Mouse (Mus musculus): ENCODE data around the gene Six1. TPM values are rescaled to one million over a fixed set of nuclear protein-coding genes. Genes with fewer than 3 reads are reported as not detected.
A peak's percentile ranks its signal among the peaks of the same experiment; 100 is the strongest.

The Six1 gene
- total RNA-seq, 4 experiments from 2014 or later = 1.6 to 3.6 (median 2.9) TPM

GRCm38 (mm10) chr12:73050305-73050704 lies 3.4 kb downstream of the Six1 start:
- DNase-seq (ENCODE audit: low spot score) = no peak

- no peak for DNase-seq (ENCODE audit: low spot score)
Observed at GRCm38 (mm10) chr12:73049520-73050225, 4.0 kb downstream of the Six1 start.

- no peak for DNase-seq (ENCODE audit: low spot score)
Observed at GRCm38 (mm10) chr12:73048537-73048936, 5.2 kb downstream of the Six1 start.

- no peak for DNase-seq (ENCODE audit: low spot score)
Observed at GRCm38 (mm10) chr12:73047576-73047975, 6.1 kb downstream of the Six1 start.

GRCm38 (mm10) chr12:73046607-73047180 lies 7.0 kb downstream of the Six1 start:
- peak; percentile 65 for DNase-seq (ENCODE audit: low spot score)

- no peak for DNase-seq (ENCODE audit: low spot score)
Observed at GRCm38 (mm10) chr12:73045724-73046606, 7.7 kb downstream of the Six1 start.

- DNase-seq (ENCODE audit: low spot score) = no peak
Observed at GRCm38 (mm10) chr12:73045046-73045723, 8.5 kb downstream of the Six1 start.

GRCm38 (mm10) chr12:73044221-73045045 lies 9.3 kb downstream of the Six1 start:
- DNase-seq (ENCODE audit: low spot score) = no peak

GRCm38 (mm10) chr12:73043396-73044167 lies 10.1 kb downstream of the Six1 start:
- no peak for DNase-seq (ENCODE audit: low spot score)

GRCm38 (mm10) chr12:73042903-73043302 lies 10.8 kb downstream of the Six1 start:
- no peak for DNase-seq (ENCODE audit: low spot score)

GRCm38 (mm10) chr12:73042406-73042805 lies 11.3 kb downstream of the Six1 start:
- DNase-seq (ENCODE audit: low spot score) = no peak

- no peak for DNase-seq (ENCODE audit: low spot score)
Observed at GRCm38 (mm10) chr12:73041256-73041630, 12.4 kb downstream of the Six1 start.

- DNase-seq (ENCODE audit: low spot score) = no peak
Observed at GRCm38 (mm10) chr12:73040563-73041255, 13.0 kb downstream of the Six1 start.

- no peak for DNase-seq (ENCODE audit: low spot score)
Observed at GRCm38 (mm10) chr12:73039939-73040562, 13.6 kb downstream of the Six1 start.

- DNase-seq (ENCODE audit: low spot score) = no peak
Observed at GRCm38 (mm10) chr12:73038992-73039938, 14.4 kb downstream of the Six1 start.

GRCm38 (mm10) chr12:73038441-73038991 lies 15.2 kb downstream of the Six1 start:
- DNase-seq (ENCODE audit: low spot score) = no peak

- DNase-seq (ENCODE audit: low spot score) = no peak
Observed at GRCm38 (mm10) chr12:73037385-73038160, 16.1 kb downstream of the Six1 start.

Measured in heart, adult 8-10 months (tissue).